Mouse (Mus musculus) heart, postnatal 0 days (tissue): ENCODE results near the gene AI661453.

Experiments used
- CTCF ChIP-seq: IDR thresholded peaks from 2 replicates; pipeline ENCODE4 v1.5.1; 2016; ENCODE audit warnings: antibody characterized with exemption, control low read depth, low read depth
- EP300 ChIP-seq: IDR thresholded peaks from 2 replicates; pipeline ENCODE4 v1.6.1; 2016; ENCODE audit warnings: antibody characterized with exemption, low read depth

DNA sequence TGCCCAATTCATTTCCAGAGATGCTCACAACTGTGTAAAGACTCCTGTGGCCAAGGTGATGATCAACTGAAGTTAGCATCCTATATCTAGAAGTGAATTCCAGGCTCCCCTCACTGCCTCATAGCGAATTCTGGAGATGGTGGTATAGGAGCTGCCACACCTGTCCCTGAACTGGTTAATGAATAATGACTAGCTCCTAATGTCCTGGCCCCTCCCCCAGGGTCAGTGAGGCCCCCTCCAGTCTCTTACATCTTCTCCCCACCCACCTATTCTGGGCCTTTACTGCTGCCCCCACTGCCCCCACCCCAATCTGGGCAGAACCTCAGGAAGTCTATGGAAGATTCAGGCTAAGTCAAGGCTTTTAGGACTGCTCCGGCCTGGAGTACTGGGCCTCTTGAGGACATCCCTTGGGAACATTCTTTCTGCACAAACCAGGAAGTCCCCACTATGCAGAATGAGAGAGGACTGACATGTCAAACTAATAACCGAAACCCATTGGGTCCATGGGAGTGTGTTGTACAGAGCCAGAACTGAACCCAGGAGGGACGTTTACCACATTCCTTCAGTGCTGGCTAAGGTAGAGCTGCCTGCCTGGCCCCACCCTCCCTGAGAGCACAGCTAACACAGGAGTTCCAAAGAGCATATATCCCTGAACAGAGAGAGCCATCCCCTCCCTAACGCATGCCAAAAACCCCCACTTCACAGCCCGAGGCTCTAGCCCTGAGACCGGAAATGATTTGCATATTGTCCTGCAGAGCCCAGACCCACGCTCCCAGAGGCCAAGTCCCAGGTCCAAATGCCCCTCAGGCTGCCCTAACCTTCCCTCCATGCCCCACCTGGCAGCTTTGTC lies 12.3 kb downstream of the AI661453 start:
- TF ChIP-seq EP300 (no peak), CTCF (no peak)
